9 mouse cellular contexts compared by ENCODE assay signal in genomic region chr14:74899953-74900704, GRCm38 (mm10). TPM values are rescaled to one million over a fixed set of nuclear protein-coding genes. Genes with fewer than 3 reads are reported as not detected.
DNase-seq lines count a peak whose midpoint lies in the region; ATAC-seq and TF ChIP-seq lines count a peak whose summit lies in the region.
"Had no signal": no experiment of that assay in that cellular context is flagged by ENCODE, and none has a peak within 500 bp of the region (broad histone marks: within the 10 kb centered on the region; RNA-seq: fewer than 3 reads in every experiment).

No protein-coding gene starts in this region.

- no peak overlapping the region for H3K9ac ChIP-seq in limb, embryonic 14.5 days (ENCODE audit: low read depth, low read length, severe bottlenecking)

- intact Hi-C loops in heart, postnatal 10 days (cut with DNase I), result loop anchor here (5.0 kb wide), 1 partner anchor 33 kb away; no protein-coding TSS in a partner anchor

- H3K27me3 ChIP-seq in limb, embryonic 14.5 days (ENCODE audit: control insufficient read depth, insufficient read depth, low read length), result no peaks in the 10 kb centered on the region
- H3K27me3 ChIP-seq in limb, embryonic 10.5 days (ENCODE audit: low read depth, poor library complexity, severe bottlenecking), result no peaks in the 10 kb centered on the region
- no peaks in the 10 kb centered on the region for H3K27me3 ChIP-seq in small intestine, adult 2 months (ENCODE audit: control insufficient read depth, insufficient read depth, low read length)

- peaks cover 8% of the 10 kb centered on the region; the same call in 1 of the 2 replicates for H3K4me1 ChIP-seq in limb, embryonic 14.5 days (ENCODE audit: control insufficient read depth, insufficient read depth, low read length)
- H3K4me1 ChIP-seq in limb, embryonic 10.5 days, result 0 out of 2 replicates have a peak, but pooled peaks cover 3% of the 10 kb centered on the region
- peaks cover 28% of the 10 kb centered on the region for H3K4me1 ChIP-seq in small intestine, adult 2 months (ENCODE audit: control insufficient read depth, insufficient read depth, insufficient read length, low read length)

- H3K4me2 ChIP-seq in limb, embryonic 14.5 days (replicated peaks; ENCODE audit: low read depth, low read length, severe bottlenecking), result no peak overlapping the region

- DNase-seq in cerebellum, adult 9-10 months, result peak; percentile 37
- DNase-seq in cerebellum, adult 8-10 months, result no peak
- DNase-seq in limb, embryonic 14.5 days (ENCODE audit: low spot score), result peak; percentile 74
- no peak for DNase-seq in limb, embryonic 10.5 days (ENCODE audit: low spot score)
- peak; percentile 66 to 82 for DNase-seq in heart, postnatal 10 days
- no peak for DNase-seq in MN1 (ENCODE audit: low spot score)
- no peak for DNase-seq in c-Kit-positive CD71-positive TER-119-positive erythroid progenitor cells, embryonic 14.5 days (ENCODE audit: low spot score)
- DNase-seq: embryo, embryonic 11 days had no signal

- H3K4me3 ChIP-seq in limb, embryonic 14.5 days (replicated peaks; ENCODE audit: low read length), result no peak overlapping the region
- H3K4me3 ChIP-seq in limb, embryonic 10.5 days, result no peak overlapping the region
- no peak overlapping the region for H3K4me3 ChIP-seq in small intestine, adult 2 months (ENCODE audit: low read depth, low read length)

- 64% methylated on average over 13 of the region's 13 CpGs for WGBS in limb, embryonic 14.5 days
- WGBS in limb, embryonic 10.5 days, result 76% methylated on average over 13 of the region's 13 CpGs
- 37% methylated on average over 13 of the region's 13 CpGs for WGBS in small intestine, adult 2 months

- no peak for ATAC-seq in limb, embryonic 14.5 days (ENCODE audit: low FRiP score, low read depth)

- no peak for TF ChIP-seq CTCF in small intestine, adult 2 months (IDR thresholded peaks at IDR 0.05; ENCODE audit: extremely low read depth, insufficient read length, insufficient replicate concordance, low read depth, low read length)

- no peak for TF ChIP-seq POLR2A in limb, embryonic 14.5 days (IDR thresholded peaks at IDR 0.05; ENCODE audit: borderline replicate concordance, extremely low read depth, insufficient read depth, insufficient read length)
- TF ChIP-seq POLR2A in small intestine, adult 2 months (IDR thresholded peaks at IDR 0.05; ENCODE audit: low read depth, low read length), result no peak

- no peak overlapping the region for H3K27ac ChIP-seq in limb, embryonic 14.5 days (replicated peaks; ENCODE audit: low read depth, low read length)
- no peak overlapping the region for H3K27ac ChIP-seq in limb, embryonic 10.5 days
- H3K27ac ChIP-seq in small intestine, adult 2 months (ENCODE audit: insufficient read depth, low read depth, low read length), result peak overlapping the region; percentile 42; the same call in 1 of the 2 replicates

- H3K36me3 ChIP-seq in limb, embryonic 14.5 days (ENCODE audit: control insufficient read depth, insufficient read depth, low read length), result no peaks in the 10 kb centered on the region
- no peaks in the 10 kb centered on the region for H3K36me3 ChIP-seq in limb, embryonic 10.5 days
- 0 out of 2 replicates have a peak, but pooled peaks cover 2% of the 10 kb centered on the region for H3K36me3 ChIP-seq in small intestine, adult 2 months (ENCODE audit: control insufficient read depth, insufficient read depth, low read length)

- H3K9me3 ChIP-seq in limb, embryonic 14.5 days (ENCODE audit: control insufficient read depth, low read length), result no peaks in the 10 kb centered on the region
- H3K9me3 ChIP-seq in limb, embryonic 10.5 days (replicated peaks), result no peaks in the 10 kb centered on the region

RNA-seq across cellular contexts. Expression of gene Lrch1, which starts 47.5 kb away (rescaled TPM):
- polyA plus RNA-seq in limb, embryonic 14.5 days (2012; rRNA removed), result 13.0 and 13.3 TPM in 2 replicates
- polyA plus RNA-seq in limb, embryonic 14.5 days (2014; fragmentation: Nextera tagmentation; extraction: Ambion mirVana), result 15.2 and 17.0 TPM in 2 replicates
- 7.0 and 9.9 TPM in 2 replicates for polyA plus RNA-seq in limb, embryonic 10.5 days (2016; fragmentation: Nextera tagmentation; extraction: Ambion mirVana)
- total RNA-seq in heart, postnatal 10 days (2021), result 10 to 100 TPM; 19.6 to 20.5 TPM
- polyA plus RNA-seq in small intestine, adult 2 months (2012; rRNA removed), result 3.5 and 6.1 TPM in 2 replicates

Comparison
In these comparisons a context has a peak if more than half of its experiments do, and no peak if none do; other contexts are left out.
1. DNase-seq: peak in cerebellum, adult 9-10 months (single experiment), limb, embryonic 14.5 days (single experiment) and heart, postnatal 10 days (2 of 2); none in cerebellum, adult 8-10 months (single experiment), limb, embryonic 10.5 days (single experiment), MN1 (single experiment) and c-Kit-positive CD71-positive TER-119-positive erythroid progenitor cells, embryonic 14.5 days (single experiment).